Mouse (Mus musculus) limb, embryonic 15.5 days (tissue): ENCODE results near the gene Itih4. TPM values are rescaled to one million over a fixed set of nuclear protein-coding genes. Genes with fewer than 3 reads are reported as not detected.

Experiments used
- ATAC-seq: fragments of 200-750 bp; cut with Nextera tagmentation; 2 replicates; pipeline ENCODE4 v1.8.0; 2017; ENCODE audit warnings: low read depth, moderate TSS enrichment; ENCODE audit not compliant: insufficient number of reproducible peaks, low FRiP score, low TSS enrichment
- H3K27ac ChIP-seq: fragments of 300-500 bp; sonication (generic); 2 replicates; pipeline ENCODE4 v1.5.1; 2015; ENCODE audit warnings: moderate library complexity, mild to moderate bottlenecking, inconsistent platforms
- H3K27me3 ChIP-seq: fragments of 300-500 bp; sonication (generic); 2 replicates; pipeline ENCODE4 v1.6.1; 2015; ENCODE audit warnings: inconsistent platforms
- H3K36me3 ChIP-seq: fragments of 300-500 bp; sonication (generic); 2 replicates; pipeline ENCODE4 v1.6.1; 2015; ENCODE audit warnings: inconsistent platforms
- H3K4me1 ChIP-seq: fragments of 300-500 bp; sonication (generic); 2 replicates; pipeline ENCODE4 v1.6.1; 2015; ENCODE audit warnings: inconsistent platforms
- H3K4me2 ChIP-seq: fragments of 300-500 bp; sonication (generic); 2 replicates; pipeline ENCODE4 v1.6.1; 2015; ENCODE audit warnings: mild to moderate bottlenecking, inconsistent platforms
- H3K4me3 ChIP-seq: fragments of 300-500 bp; sonication (generic); 2 replicates; pipeline ENCODE4 v1.5.1; 2015; ENCODE audit warnings: mild to moderate bottlenecking, inconsistent platforms
- H3K9ac ChIP-seq: fragments of 300-500 bp; sonication (generic); 2 replicates; pipeline ENCODE4 v1.6.1; 2015; ENCODE audit warnings: inconsistent platforms
- H3K9me3 ChIP-seq: fragments of 300-500 bp; sonication (generic); 2 replicates; pipeline ENCODE4 v1.6.1; 2016; ENCODE audit warnings: inconsistent platforms
- WGBS: fragments of 180-500 bp; shearing (Covaris S2); methylation state at CpG from one replicate; pipeline ENCODE4 v1.1.7; 2015; 5-methylcytosine and 5-hydroxymethylcytosine counted together
- polyA plus RNA-seq: library from polyadenylated mRNA; unstranded; fragments of >200 nt; fragmentation: Nextera tagmentation; extraction: Ambion mirVana; gene quantifications from 2 replicates; pipeline ENCODE4 v1.2.1, GENCODE M21; 2015

Gene Itih4
- polyA plus RNA-seq, 1 experiment from 2014 or later: 0.28 TPM

GRCm38 (mm10) chr14:30913404-30913803 lies 27.1 kb downstream of the Itih4 start:
- no peak overlapping the region for H3K4me3 ChIP-seq
- H3K9ac ChIP-seq: no peak overlapping the region
- H3K4me1 ChIP-seq: no peaks in the 10 kb centered on the region
- no peak overlapping the region for H3K4me2 ChIP-seq
- H3K9me3 ChIP-seq: no peaks in the 10 kb centered on the region
- no peak for ATAC-seq
- H3K36me3 ChIP-seq: no peaks in the 10 kb centered on the region
- WGBS: 77% methylated on average over 5 of the region's 5 CpGs
- H3K27me3 ChIP-seq: no peaks in the 10 kb centered on the region
- H3K27ac ChIP-seq: no peak overlapping the region

- ATAC-seq: no peak
- Histone ChIP-seq H3K4me3 (no peak overlapping the region), H3K27me3 (no peaks in the 10 kb centered on the region), H3K27ac (no peak overlapping the region), H3K36me3 (no peaks in the 10 kb centered on the region), H3K9me3 (no peaks in the 10 kb centered on the region), H3K9ac (no peak overlapping the region), H3K4me1 (no peaks in the 10 kb centered on the region), H3K4me2 (no peak overlapping the region)
- WGBS: 90% methylated on average over 1 of the region's 1 CpGs
These were observed 30.2 kb downstream of the Itih4 start for GRCm38 (mm10) chr14:30916516-30916915.

GRCm38 (mm10) chr14:30922053-30922670 lies 35.9 kb downstream of the Itih4 start:
- H3K9me3 ChIP-seq: no peaks in the 10 kb centered on the region
- H3K27me3 ChIP-seq: no peaks in the 10 kb centered on the region
- no peak overlapping the region for H3K4me3 ChIP-seq
- no peaks in the 10 kb centered on the region for H3K4me1 ChIP-seq
- no peak overlapping the region for H3K27ac ChIP-seq
- no peak overlapping the region for H3K4me2 ChIP-seq
- ATAC-seq: no peak
- no peaks in the 10 kb centered on the region for H3K36me3 ChIP-seq
- H3K9ac ChIP-seq: no peak overlapping the region
- WGBS: 64% methylated on average over 8 of the region's 8 CpGs

- Histone ChIP-seq H3K4me3 (no peak within 1 kb of the TSS), H3K27me3 (no peaks in the 10 kb centered on the region), H3K9ac (no peak within 1 kb of the TSS), H3K4me1 (no peaks in the 10 kb centered on the region), H3K9me3 (no peaks in the 10 kb centered on the region), H3K27ac (no peak within 1 kb of the TSS), H3K4me2 (no peak within 1 kb of the TSS), H3K36me3 (no peaks in the 10 kb centered on the region)
- no peak for ATAC-seq
- WGBS: 62% methylated on average over 6 of the region's 6 CpGs
These were observed 37.3 kb downstream of the Itih4 start, which contains the start of gene Itih3 for GRCm38 (mm10) chr14:30923375-30924105. Gene Itih3 (minus strand): TSS chr14:30923760.

- H3K9ac ChIP-seq: no peak overlapping the region
- no peaks in the 10 kb centered on the region for H3K27me3 ChIP-seq
- no peaks in the 10 kb centered on the region for H3K9me3 ChIP-seq
- no peaks in the 10 kb centered on the region for H3K4me1 ChIP-seq
- WGBS: 92% methylated on average over 3 of the region's 3 CpGs
- no peak overlapping the region for H3K27ac ChIP-seq
- H3K4me3 ChIP-seq: no peak overlapping the region
- no peak for ATAC-seq
- H3K36me3 ChIP-seq: no peaks in the 10 kb centered on the region
- H3K4me2 ChIP-seq: no peak overlapping the region
These were observed 39.2 kb downstream of the Itih4 start for GRCm38 (mm10) chr14:30925492-30925891.

- 93% methylated on average over 4 of the region's 4 CpGs for WGBS
- no peak for ATAC-seq
- Histone ChIP-seq H3K4me1 (no peaks in the 10 kb centered on the region), H3K4me2 (no peak overlapping the region), H3K9me3 (no peaks in the 10 kb centered on the region), H3K4me3 (no peak overlapping the region), H3K9ac (no peak overlapping the region), H3K27me3 (no peaks in the 10 kb centered on the region), H3K27ac (no peak overlapping the region), H3K36me3 (no peaks in the 10 kb centered on the region)
These were observed 44.1 kb downstream of the Itih4 start for GRCm38 (mm10) chr14:30930386-30930785.

GRCm38 (mm10) chr14:30933351-30933750 lies 47.1 kb downstream of the Itih4 start:
- no peaks in the 10 kb centered on the region for H3K27me3 ChIP-seq
- no peaks in the 10 kb centered on the region for H3K4me1 ChIP-seq
- H3K4me3 ChIP-seq: no peak overlapping the region
- H3K9ac ChIP-seq: no peak overlapping the region
- H3K9me3 ChIP-seq: no peaks in the 10 kb centered on the region
- ATAC-seq: no peak
- no peak overlapping the region for H3K4me2 ChIP-seq
- no peaks in the 10 kb centered on the region for H3K36me3 ChIP-seq
- no peak overlapping the region for H3K27ac ChIP-seq
- WGBS: 84% methylated on average over 9 of the region's 9 CpGs

GRCm38 (mm10) chr14:30942254-30942653 lies 56.0 kb downstream of the Itih4 start:
- Histone ChIP-seq H3K36me3 (no peaks in the 10 kb centered on the region), H3K27me3 (no peaks in the 10 kb centered on the region), H3K4me2 (no peak overlapping the region), H3K27ac (no peak overlapping the region), H3K4me3 (no peak overlapping the region), H3K9me3 (no peaks in the 10 kb centered on the region), H3K9ac (no peak overlapping the region), H3K4me1 (no peaks in the 10 kb centered on the region)
- WGBS: 89% methylated on average over 4 of the region's 4 CpGs
- ATAC-seq: no peak

GRCm38 (mm10) chr14:30943038-30943437 lies 56.8 kb downstream of the Itih4 start, which contains the start of gene Itih1:
Gene Itih1 (minus strand): TSS chr14:30943289.
- no peak within 1 kb of the TSS for H3K27ac ChIP-seq
- no peak within 1 kb of the TSS for H3K4me3 ChIP-seq
- no peaks in the 10 kb centered on the region for H3K36me3 ChIP-seq
- no peak within 1 kb of the TSS for H3K4me2 ChIP-seq
- H3K4me1 ChIP-seq: no peaks in the 10 kb centered on the region
- H3K27me3 ChIP-seq: no peaks in the 10 kb centered on the region
- WGBS: 85% methylated on average over 7 of the region's 7 CpGs
- no peak within 1 kb of the TSS for H3K9ac ChIP-seq
- H3K9me3 ChIP-seq: no peaks in the 10 kb centered on the region
- no peak for ATAC-seq

- WGBS: 63% methylated on average over 11 of the region's 11 CpGs
- no peaks in the 10 kb centered on the region for H3K27me3 ChIP-seq
- no peaks in the 10 kb centered on the region for H3K36me3 ChIP-seq
- no peaks in the 10 kb centered on the region for H3K9me3 ChIP-seq
- no peaks in the 10 kb centered on the region for H3K4me1 ChIP-seq
- H3K27ac ChIP-seq: no peak overlapping the region
- no peak overlapping the region for H3K9ac ChIP-seq
- ATAC-seq: no peak
- H3K4me3 ChIP-seq: no peak overlapping the region
- H3K4me2 ChIP-seq: no peak overlapping the region
These were observed 57.8 kb downstream of the Itih4 start for GRCm38 (mm10) chr14:30943860-30944674.

GRCm38 (mm10) chr14:30944745-30945144 lies 58.5 kb downstream of the Itih4 start:
- no peak overlapping the region for H3K4me3 ChIP-seq
- no peaks in the 10 kb centered on the region for H3K9me3 ChIP-seq
- H3K9ac ChIP-seq: no peak overlapping the region; the same call in 1 of the 2 replicates
- H3K27me3 ChIP-seq: no peaks in the 10 kb centered on the region
- 73% methylated on average over 2 of the region's 2 CpGs for WGBS
- ATAC-seq: no peak
- no peaks in the 10 kb centered on the region for H3K4me1 ChIP-seq
- H3K27ac ChIP-seq: no peak overlapping the region
- no peak overlapping the region for H3K4me2 ChIP-seq
- H3K36me3 ChIP-seq: no peaks in the 10 kb centered on the region

GRCm38 (mm10) chr14:30949986-30950385 lies 63.7 kb downstream of the Itih4 start:
- no peak overlapping the region for H3K4me3 ChIP-seq
- WGBS: 96% methylated on average over 10 of the region's 10 CpGs
- no peak overlapping the region for H3K27ac ChIP-seq
- H3K4me2 ChIP-seq: no peak overlapping the region
- no peaks in the 10 kb centered on the region for H3K36me3 ChIP-seq
- no peaks in the 10 kb centered on the region for H3K9me3 ChIP-seq
- H3K4me1 ChIP-seq: peaks cover 4% of the 10 kb centered on the region; the same call in 1 of the 2 replicates
- H3K9ac ChIP-seq: no peak overlapping the region
- no peak for ATAC-seq
- no peaks in the 10 kb centered on the region for H3K27me3 ChIP-seq
